Mouse (Mus musculus): ENCODE results near the gene Brsk2. TPM values are rescaled to one million over a fixed set of nuclear protein-coding genes. Genes with fewer than 3 reads are reported as not detected.

Gene Brsk2
- polyA plus RNA-seq, 1 experiment from 2014 or later = 13.8 TPM

DNA sequence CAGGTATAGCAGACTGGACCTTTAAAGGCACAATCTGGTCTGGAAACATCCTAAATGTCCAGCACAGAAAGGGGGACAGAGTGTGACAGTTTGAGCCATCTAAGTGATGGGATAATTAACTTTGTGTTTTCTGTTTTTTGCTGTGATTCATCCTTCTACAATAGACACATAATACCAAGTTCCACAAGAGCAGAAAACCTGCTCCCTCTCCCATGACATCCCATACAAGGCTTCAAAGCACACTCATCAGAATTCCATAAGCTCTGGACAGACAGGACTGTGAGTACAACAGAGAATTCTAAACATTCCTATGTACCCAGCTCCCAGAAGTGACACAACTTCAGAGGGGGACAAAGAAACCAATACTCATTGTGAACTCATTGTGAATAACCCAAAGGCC, 101.0 kb downstream of the Brsk2 start:
- H3K27ac ChIP-seq (ENCODE audit: low read depth, low read length) = no peak overlapping the region
- ATAC-seq (replicated peaks; ENCODE audit: low FRiP score) (no peak), DNase-seq (ENCODE audit: low spot score) (no peak)
- no peaks in the 10 kb centered on the region for H3K9me3 ChIP-seq (ENCODE audit: control insufficient read depth, low read length)
- no peak overlapping the region for H3K9ac ChIP-seq (ENCODE audit: low read length)
- H3K36me3 ChIP-seq (ENCODE audit: control insufficient read depth, insufficient read depth, low read length) = no peaks in the 10 kb centered on the region
- H3K4me3 ChIP-seq (ENCODE audit: low read depth, low read length) = no peak overlapping the region
- H3K4me2 ChIP-seq (ENCODE audit: low read depth, low read length, severe bottlenecking) = no peak overlapping the region
- H3K4me1 ChIP-seq (replicated peaks; ENCODE audit: control insufficient read depth, insufficient read depth, low read length) = no peaks in the 10 kb centered on the region
- H3K27me3 ChIP-seq (ENCODE audit: control insufficient read depth, insufficient read depth, low read length) = no peaks in the 10 kb centered on the region

Small RNAs within 50 kb of the gene (microRNA-seq; reads per million reads assigned to microRNA genes)
- gene Mir3104 (ENCODE audit: insufficient number of aligned reads) = not detected

Other genes with a start within 250 kb of the Brsk2 start
- not detected in 2 replicates for gene Muc5ac, start 160.8 kb upstream of the Brsk2 start, polyA plus RNA-seq (2014; fragmentation: Nextera tagmentation; extraction: Ambion mirVana)
- gene Muc5b, start 110.7 kb upstream of the Brsk2 start, polyA plus RNA-seq (2014; fragmentation: Nextera tagmentation; extraction: Ambion mirVana) = 0.03 TPM in 1 of 2 replicates, not detected in the other
- gene Tollip, start 31.2 kb upstream of the Brsk2 start, polyA plus RNA-seq (2014; fragmentation: Nextera tagmentation; extraction: Ambion mirVana) = 59.8 and 70.7 TPM in 2 replicates
- gene Mob2, start 111.3 kb downstream of the Brsk2 start, polyA plus RNA-seq (2014; fragmentation: Nextera tagmentation; extraction: Ambion mirVana) = 52.9 and 55.9 TPM in 2 replicates
- gene Dusp8, start 146.1 kb downstream of the Brsk2 start, polyA plus RNA-seq (2014; fragmentation: Nextera tagmentation; extraction: Ambion mirVana) = 22.6 and 28.1 TPM in 2 replicates
- gene Gm45618, start 171.0 kb downstream of the Brsk2 start, polyA plus RNA-seq (2014; fragmentation: Nextera tagmentation; extraction: Ambion mirVana) = 0.31 TPM in 1 of 2 replicates, not detected in the other
- gene Gm39115, start 186.3 kb downstream of the Brsk2 start, polyA plus RNA-seq (2014; fragmentation: Nextera tagmentation; extraction: Ambion mirVana) = not detected in 2 replicates
- gene Gm45337, start 194.9 kb downstream of the Brsk2 start, polyA plus RNA-seq (2014; fragmentation: Nextera tagmentation; extraction: Ambion mirVana) = not detected in 2 replicates
- gene Gm29735, start 207.4 kb downstream of the Brsk2 start, polyA plus RNA-seq (2014; fragmentation: Nextera tagmentation; extraction: Ambion mirVana) = not detected in 2 replicates
- not detected in 2 replicates for gene Gm4553, start 216.0 kb downstream of the Brsk2 start, polyA plus RNA-seq (2014; fragmentation: Nextera tagmentation; extraction: Ambion mirVana)
- not detected in 2 replicates for gene Krtap5-2, start 226.3 kb downstream of the Brsk2 start, polyA plus RNA-seq (2014; fragmentation: Nextera tagmentation; extraction: Ambion mirVana)
- gene Gm10153, start 240.6 kb downstream of the Brsk2 start, polyA plus RNA-seq (2014; fragmentation: Nextera tagmentation; extraction: Ambion mirVana) = not detected in 2 replicates

Data from forebrain, embryonic 11.5 days (tissue).